Mouse (Mus musculus) induced T-regulatory cell, adult 2 months (primary cell): ENCODE measurements at regions not wholly inside any gene's neighbourhood (a gene's known extent, or its start where the extent isn't known, plus 50 kb on each side); places are given as distances from the start of the nearest gene placed in this dataset.

Source experiments
- DNase-seq: peaks from one replicate; pipeline ENCODE4 v3.0.0-alpha.2; 2012; ENCODE audit warnings: low read depth

- no peak for DNase-seq
These were observed 145.0 kb downstream of the 9530068E07Rik start for GRCm38 (mm10) chr11:52541210-52541609.

- no peak for DNase-seq
These were observed 155.2 kb downstream of the 9530068E07Rik start for GRCm38 (mm10) chr11:52551451-52551850.

- DNase-seq: no peak
These were observed 156.6 kb downstream of the 9530068E07Rik start for GRCm38 (mm10) chr11:52552860-52553259.

DNA sequence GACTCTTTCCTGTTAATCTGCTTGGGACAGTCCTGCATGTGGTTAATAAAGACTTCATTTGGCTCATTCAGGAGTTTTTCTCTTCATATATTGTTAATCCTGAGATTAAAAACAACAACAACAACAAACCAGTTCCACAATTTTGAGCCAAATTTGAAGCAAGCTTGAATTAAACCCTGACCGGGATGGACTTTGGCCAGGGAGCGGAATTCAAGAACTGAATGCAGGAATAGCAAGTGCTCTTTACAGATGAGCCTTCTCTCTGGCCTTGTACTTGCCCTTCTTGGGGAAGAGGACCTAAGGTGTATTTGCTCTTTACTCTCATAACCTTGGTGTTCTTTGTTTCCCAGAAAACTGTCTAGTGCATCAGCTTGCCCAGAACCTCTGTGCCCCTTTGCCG lies 161.6 kb downstream of the 9530068E07Rik start:
- no peak for DNase-seq

DNA sequence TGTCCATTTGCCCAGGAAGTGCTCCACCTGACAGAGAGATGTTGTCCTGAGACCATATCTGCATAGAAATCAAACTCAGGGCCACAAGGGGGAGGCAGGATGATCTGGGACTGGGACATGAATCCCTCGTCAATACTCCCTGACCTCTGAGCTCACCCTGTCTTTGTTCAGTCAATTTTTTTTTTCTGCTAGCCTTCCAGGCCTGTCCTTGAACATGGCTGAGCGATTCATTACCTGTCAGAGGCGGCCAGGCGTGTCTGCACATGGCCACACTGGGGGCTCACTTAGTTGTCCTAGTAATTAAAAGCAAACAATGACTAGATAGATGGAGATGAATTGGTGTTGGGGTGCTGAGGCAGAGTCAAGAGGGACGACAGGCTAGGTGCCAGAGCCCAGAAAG lies 162.6 kb downstream of the 9530068E07Rik start:
- DNase-seq: no peak

DNA sequence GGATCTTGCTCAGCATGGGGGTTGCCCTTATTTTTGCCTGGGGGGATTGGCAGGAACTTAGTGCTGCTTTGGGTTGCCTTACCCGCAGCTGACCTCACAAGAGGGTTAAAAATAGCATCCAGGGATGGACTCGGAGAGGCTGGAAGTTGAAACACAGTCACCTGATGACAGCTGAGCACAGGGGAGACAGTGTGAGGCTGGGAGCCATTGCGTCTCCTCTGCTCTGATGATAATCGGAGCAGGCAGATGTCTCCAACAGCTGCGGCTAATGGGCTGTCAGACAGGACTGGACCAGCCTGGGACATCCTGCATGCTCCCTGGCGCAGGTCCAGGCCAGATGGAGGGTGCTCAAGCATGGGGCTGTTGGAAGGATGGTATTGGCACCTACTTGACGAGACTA lies 165.1 kb downstream of the 9530068E07Rik start:
- no peak for DNase-seq

DNA sequence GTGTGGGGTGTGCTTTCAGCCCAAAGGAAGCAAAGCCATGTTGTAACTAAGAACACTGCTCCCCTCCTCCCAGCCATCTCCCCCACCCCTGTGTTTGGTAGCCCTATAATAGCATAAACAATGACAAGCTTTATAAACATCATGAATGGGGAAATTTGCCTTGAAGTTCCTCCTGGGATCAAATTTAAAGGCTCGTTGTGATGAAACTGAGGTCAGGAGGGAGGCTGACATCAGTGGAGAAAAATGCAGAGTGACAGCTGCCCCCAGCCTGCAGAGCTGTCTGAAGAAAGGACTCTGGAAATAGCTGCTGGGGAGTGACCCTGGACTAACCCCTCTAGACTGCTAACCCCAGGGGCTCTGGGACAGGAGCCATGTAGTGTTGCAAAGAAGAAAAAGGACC lies 169.2 kb downstream of the 9530068E07Rik start:
- no peak for DNase-seq

- DNase-seq: no peak
These were observed 169.8 kb downstream of the 9530068E07Rik start for GRCm38 (mm10) chr11:52566026-52566425.

DNA sequence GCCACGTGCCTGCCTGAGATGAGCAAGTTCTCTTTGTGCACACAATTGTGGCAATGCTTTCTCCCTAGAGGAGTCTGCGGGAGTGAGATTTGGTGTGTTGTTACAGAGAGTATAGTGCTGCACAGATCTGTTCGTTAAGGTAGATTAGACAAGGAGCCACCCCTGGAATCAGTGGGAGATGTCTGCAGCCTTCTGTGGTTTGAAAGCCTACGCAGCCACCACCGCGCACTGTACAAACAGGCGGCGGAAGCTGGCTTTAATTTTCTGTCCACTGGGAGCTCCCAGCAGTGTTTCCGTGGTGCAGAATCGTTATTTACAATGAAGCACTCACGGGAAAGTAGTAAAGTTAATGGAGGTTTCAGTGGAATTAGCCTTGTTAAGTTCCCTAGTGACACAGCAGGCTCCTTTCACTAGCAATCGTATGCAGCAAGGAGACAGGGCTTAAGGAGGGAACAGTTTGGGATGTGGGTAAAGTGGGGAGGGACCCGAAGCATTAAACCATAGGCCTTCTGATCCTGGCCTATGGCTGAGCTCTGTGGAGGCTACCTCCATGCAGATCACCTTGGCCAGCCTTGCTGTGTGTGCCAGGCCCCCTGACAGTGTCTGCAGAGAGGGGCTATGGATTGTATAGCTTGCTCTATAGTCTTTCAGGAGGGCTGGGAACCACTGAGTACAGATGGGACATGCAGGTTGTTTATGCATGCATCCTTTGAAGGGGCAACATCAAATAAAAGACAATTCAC lies 171.9 kb downstream of the 9530068E07Rik start:
- no peak for DNase-seq

DNA sequence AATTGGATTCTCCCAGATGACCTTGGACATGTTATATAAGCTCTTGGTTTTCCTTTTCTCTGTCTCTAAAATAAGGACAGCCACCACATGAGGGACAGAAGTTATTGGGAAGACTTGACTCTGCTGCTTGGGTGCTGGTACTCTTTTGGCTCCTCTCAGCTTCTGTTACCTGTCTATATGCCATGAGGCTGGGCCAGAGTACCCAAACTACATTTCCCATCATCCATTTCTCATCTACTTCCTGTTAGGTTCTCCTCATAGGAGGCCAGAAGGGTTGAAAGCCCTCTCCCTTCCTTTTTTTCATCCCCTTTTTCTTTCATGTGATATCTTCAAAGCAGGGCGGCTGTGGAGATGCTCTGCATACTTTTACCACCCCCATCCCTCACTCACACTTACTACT lies 172.6 kb downstream of the 9530068E07Rik start:
- DNase-seq: no peak

GRCm38 (mm10) chr11:52569759-52570158 lies 173.5 kb downstream of the 9530068E07Rik start:
- DNase-seq: no peak

DNA sequence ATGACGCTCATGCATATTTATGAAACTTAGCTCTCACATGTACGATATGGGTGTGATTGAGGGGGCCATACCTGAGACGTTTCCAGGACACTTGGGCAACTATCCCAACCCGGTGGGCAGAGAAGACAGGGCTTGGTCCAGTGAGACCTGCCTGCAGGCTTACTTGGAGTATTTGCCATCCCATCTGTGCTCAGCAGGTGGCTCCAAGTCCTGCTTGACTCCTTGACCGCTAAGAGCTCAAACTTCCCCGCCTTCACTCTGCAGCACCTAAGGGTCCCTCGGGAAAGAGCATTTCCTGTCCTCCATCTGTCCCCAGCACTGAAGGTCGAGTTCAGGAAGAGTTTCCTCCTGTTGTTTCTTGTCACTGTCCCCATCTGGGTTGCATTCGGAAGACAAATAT lies 182.2 kb downstream of the 9530068E07Rik start:
- no peak for DNase-seq

DNA sequence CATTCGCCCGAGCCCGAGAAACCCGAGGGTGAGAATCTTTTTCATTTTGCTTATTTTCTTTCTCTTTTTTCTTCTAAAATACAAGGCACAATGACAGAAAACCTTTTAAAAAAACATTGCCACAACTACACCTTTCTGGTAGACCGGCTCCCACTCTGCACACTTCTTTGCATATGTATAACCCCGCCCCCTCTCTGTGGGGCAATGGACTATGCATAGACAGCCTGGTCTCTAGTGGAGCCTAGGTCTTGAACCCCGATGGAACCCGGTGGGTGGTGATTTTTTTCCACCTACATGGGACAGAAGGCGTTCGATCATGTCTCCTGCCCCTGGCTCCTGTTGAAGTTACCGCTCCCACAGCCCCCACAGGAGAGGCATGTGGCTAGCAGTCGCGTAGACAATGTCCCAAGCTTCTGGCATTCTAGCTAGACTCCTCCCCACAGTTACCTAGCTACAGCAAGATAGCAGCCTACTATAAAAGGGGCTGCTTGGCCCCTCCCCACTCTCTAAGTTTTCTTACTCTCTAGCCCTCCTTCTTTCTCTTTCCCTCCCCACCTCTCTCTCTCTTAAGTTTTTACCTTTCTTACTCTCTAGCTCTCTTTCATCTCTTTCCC lies 183.6 kb downstream of the 9530068E07Rik start:
- DNase-seq: no peak

DNA sequence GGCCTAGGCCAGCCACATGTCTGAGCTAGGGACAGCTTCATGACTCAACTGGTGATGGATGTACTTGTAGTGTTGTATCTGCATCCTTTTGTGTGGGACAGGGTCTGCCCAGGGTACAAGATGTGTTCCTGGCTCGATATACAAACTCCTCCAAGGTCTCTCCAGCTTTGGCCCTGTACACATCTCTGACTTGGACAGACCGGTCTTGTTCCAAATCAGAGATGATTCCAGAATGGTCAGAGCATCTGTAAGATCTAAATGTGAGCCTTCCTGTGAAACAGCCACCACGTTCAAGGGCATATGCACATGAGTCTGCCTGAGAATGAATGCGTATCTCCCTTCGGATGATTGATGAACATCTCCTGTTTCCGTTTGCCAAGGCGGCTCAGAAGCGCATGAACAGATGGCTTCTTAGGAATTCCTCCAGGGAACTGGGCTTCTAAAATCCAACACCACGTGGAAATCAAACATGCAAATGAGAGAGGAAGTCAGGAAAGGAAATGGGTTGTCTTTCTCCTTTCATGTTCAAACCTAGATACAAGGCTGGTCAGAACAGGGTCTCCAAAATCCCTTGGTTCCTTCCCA lies 172.7 kb upstream of the Fstl4 start:
- no peak for DNase-seq

GRCm38 (mm10) chr11:52594092-52594491 lies 170.3 kb upstream of the Fstl4 start:
- DNase-seq: no peak

DNA sequence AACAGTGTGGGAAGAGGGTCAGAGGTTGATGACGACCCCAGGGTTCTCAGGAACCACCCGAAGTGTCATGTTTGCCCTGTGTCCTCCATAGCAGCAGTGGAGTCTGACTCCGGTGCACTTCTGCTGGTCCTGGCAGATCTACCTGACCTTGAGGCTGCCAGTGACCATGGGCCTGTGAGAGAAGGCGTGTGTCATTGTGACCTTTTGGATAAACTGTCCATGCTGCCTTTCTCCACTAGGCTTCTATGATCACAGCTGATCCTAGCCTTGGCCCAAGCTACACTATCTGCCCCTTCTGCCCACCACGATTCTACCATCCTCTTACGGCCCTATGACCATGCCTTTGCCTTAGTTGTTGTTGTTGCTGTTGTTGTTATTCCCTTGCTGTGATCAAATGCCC lies 163.2 kb upstream of the Fstl4 start:
- DNase-seq: no peak

DNA sequence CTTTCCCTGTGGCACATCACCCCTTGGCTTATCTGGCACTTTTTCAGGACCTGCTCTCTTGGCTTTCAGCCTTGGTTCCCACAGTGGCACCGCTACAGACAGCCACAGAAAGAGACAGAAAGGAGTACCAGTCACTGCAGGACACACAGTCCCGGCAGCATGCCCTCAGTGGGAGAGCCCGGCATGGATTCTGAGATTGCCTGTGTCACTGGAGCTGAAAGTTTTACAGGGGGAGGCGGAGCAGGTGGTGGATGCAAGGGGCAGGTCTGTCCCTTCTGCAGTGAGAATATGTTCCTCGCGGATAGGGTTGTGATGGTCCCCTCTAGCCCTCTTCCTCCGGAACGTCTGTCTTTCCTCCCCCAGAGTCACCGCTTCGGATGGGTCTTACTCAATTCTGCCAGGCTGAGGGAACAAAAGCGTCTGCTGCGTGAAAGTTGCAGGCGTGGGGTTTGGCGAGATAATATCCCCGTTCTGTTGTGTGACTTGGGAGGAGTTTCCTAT lies 162.3 kb upstream of the Fstl4 start:
- DNase-seq: no peak

- DNase-seq: no peak
These were observed 161.6 kb upstream of the Fstl4 start for GRCm38 (mm10) chr11:52602796-52603195.

DNA sequence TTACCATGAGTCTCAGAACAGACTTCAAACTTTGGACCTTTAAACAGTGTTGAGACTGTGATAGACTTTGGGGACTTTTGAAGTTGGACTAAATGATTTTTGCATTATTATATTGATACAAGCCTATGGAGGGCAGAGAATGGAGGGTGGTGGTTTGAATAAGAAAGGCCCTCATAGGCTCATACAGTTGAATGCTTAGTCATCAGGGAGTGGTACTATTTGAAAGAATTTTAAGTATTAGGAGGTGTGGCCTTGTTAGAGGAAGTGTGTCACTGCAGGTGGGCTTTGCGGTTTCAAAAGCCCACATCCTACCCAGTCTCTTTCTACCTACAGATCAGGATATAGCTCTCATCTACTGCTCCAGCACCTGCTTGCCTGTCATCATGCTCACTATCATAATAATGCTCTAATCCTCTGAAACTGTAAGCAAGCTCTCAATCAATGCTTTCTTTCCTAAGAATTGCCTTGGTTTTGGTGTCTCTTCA lies 153.7 kb upstream of the Fstl4 start:
- DNase-seq: no peak

DNA sequence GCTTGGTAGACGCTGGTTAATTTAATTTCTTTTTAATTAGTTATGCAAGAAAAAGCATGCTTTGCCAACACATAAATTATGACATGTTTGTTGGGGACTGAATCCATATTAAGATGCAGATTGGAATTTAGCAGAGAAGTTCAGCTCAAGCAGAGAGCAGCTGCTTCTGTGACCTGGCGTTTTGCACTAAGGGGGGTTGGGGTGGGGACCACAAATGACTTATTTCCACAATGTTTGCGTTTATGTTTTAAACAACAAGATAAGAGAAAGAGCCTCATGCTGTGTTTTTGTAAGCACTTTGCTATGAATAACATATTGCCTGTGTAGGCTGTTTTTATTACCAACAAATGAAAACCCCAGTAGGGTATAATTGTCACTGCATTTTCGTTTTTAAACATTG lies 148.8 kb upstream of the Fstl4 start:
- DNase-seq: no peak

- no peak for DNase-seq
These were observed 145.8 kb upstream of the Fstl4 start for GRCm38 (mm10) chr11:52618646-52619045.

GRCm38 (mm10) chr11:52622861-52623260 lies 141.6 kb upstream of the Fstl4 start:
- no peak for DNase-seq

DNA sequence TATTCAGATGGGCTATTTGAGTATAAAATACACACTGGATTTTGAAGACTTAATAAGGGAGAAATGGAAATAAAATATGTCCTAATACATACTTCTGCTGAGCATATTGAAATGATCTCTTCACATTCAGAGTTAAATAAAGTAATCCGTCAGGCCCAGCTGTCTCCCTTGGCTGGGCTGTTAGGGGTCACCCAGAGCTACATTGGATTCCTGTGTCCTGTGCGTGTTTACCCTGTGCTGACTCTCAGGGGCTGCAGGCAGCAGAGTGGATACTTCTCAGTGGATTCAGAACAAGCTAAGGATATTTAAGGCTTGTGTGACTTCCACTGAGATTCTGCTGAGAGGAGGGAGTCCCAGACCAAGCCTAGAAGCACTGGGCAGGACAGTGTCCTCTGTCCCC lies 135.6 kb upstream of the Fstl4 start:
- no peak for DNase-seq
